Mouse (Mus musculus) right cerebral cortex, adult 18-20 months (tissue): ENCODE measurements around the gene Gstcd.
A peak's percentile ranks its signal among the peaks of the same experiment; 100 is the strongest.

Source experiments
- DNase-seq: peaks from one replicate; pipeline ENCODE4 v3.0.0; 2022; ENCODE audit warnings: mixed read lengths

The Gstcd gene

GRCm38 (mm10) chr3:132996299-132996698 is 95.5 kb downstream of the Gstcd start:
- no peak for DNase-seq

GRCm38 (mm10) chr3:132995904-132996267 is 95.9 kb downstream of the Gstcd start:
- no peak for DNase-seq

GRCm38 (mm10) chr3:132995172-132995903 is 96.5 kb downstream of the Gstcd start:
- DNase-seq = no peak

GRCm38 (mm10) chr3:132986188-132986587 is 105.6 kb downstream of the Gstcd start:
- DNase-seq = no peak

GRCm38 (mm10) chr3:132983845-132984485 is 107.9 kb downstream of the Gstcd start:
- DNase-seq = no peak

- DNase-seq = no peak
These were observed 109.9 kb downstream of the Gstcd start for GRCm38 (mm10) chr3:132981968-132982367.

- DNase-seq = no peak
These were observed 111.9 kb downstream of the Gstcd start for GRCm38 (mm10) chr3:132979781-132980461.

- DNase-seq = no peak
These were observed 125.6 kb downstream of the Gstcd start for GRCm38 (mm10) chr3:132966255-132966654.

- no peak for DNase-seq
These were observed 126.9 kb downstream of the Gstcd start for GRCm38 (mm10) chr3:132964715-132965507.

GRCm38 (mm10) chr3:132962631-132963361 is 129.0 kb downstream of the Gstcd start:
- no peak for DNase-seq

- DNase-seq = no peak
These were observed 141.3 kb downstream of the Gstcd start for GRCm38 (mm10) chr3:132950529-132950880.

- peak; percentile 19 for DNase-seq
These were observed 141.9 kb downstream of the Gstcd start, which contains the start of gene Npnt for GRCm38 (mm10) chr3:132949791-132950528. Npnt (minus strand) TSS chr3:132950291.

GRCm38 (mm10) chr3:132949380-132949790 is 142.4 kb downstream of the Gstcd start:
- no peak for DNase-seq

- no peak for DNase-seq
These were observed 143.5 kb downstream of the Gstcd start for GRCm38 (mm10) chr3:132948298-132948795.

GRCm38 (mm10) chr3:132946086-132946485 is 145.7 kb downstream of the Gstcd start:
- no peak for DNase-seq

- no peak for DNase-seq
These were observed 146.2 kb downstream of the Gstcd start for GRCm38 (mm10) chr3:132945669-132946068.

GRCm38 (mm10) chr3:132944609-132945008 is 147.2 kb downstream of the Gstcd start:
- DNase-seq = no peak

- DNase-seq = no peak
These were observed 147.6 kb downstream of the Gstcd start for GRCm38 (mm10) chr3:132944193-132944592.

- no peak for DNase-seq
These were observed 149.1 kb downstream of the Gstcd start for GRCm38 (mm10) chr3:132942778-132943177.

GRCm38 (mm10) chr3:132940181-132940990 is 151.4 kb downstream of the Gstcd start:
- DNase-seq = no peak

- no peak for DNase-seq
These were observed 152.8 kb downstream of the Gstcd start for GRCm38 (mm10) chr3:132939006-132939405.
